ENCODE assay signal across 30 mouse cellular contexts in the genomic region with DNA sequence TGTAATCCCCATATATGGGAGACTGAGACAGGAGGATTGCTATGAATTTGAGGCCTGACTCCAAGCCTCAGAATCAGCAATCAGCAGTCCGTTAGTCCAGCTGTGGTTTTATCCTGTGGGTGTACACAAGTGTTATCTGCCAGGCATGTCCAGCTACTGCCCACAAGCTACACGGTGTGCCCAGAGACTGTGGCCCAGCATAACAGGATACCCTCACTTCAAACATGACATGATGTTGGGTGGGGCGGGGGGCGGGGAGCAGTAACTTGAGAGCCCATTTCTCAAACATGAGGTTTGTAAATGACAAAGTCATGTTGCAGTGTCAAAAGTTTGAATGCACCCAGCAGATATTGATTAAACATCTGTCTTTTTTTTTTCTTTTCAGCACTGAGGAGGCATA. TPM values are rescaled to one million over a fixed set of nuclear protein-coding genes. Genes with fewer than 3 reads are reported as not detected.
DNase-seq lines count a peak whose midpoint lies in the region; ATAC-seq and TF ChIP-seq lines count a peak whose summit lies in the region.
"Had no signal": no experiment of that assay in that cellular context is flagged by ENCODE, and none has a peak within 500 bp of the region (broad histone marks: within the 10 kb centered on the region; RNA-seq: fewer than 3 reads in every experiment).

No protein-coding gene starts in this region.

- 80% methylated on average over 4 of the region's 4 CpGs for WGBS in intestine, postnatal 0 days
- 89% methylated on average over 4 of the region's 4 CpGs for WGBS in intestine, embryonic 16.5 days
- WGBS in liver, embryonic 12.5 days (ENCODE audit: insufficient replicate concordance): 42% methylated on average over 4 of the region's 4 CpGs
- WGBS in liver, embryonic 16.5 days (ENCODE audit: insufficient replicate concordance): 40% methylated on average over 4 of the region's 4 CpGs

- H3K4me3 ChIP-seq in intestine, postnatal 0 days (ENCODE audit: low read depth, low read length): no peak overlapping the region
- H3K4me3 ChIP-seq in intestine, embryonic 16.5 days (ENCODE audit: low read length): no peak overlapping the region
- H3K4me3 ChIP-seq in G1E (ENCODE audit: low read depth, low read length): peak overlapping the region; percentile 18; the same call in 1 of the 2 replicates
- H3K4me3 ChIP-seq in liver, embryonic 12.5 days: no peak overlapping the region
- H3K4me3 ChIP-seq in liver, embryonic 16.5 days (ENCODE audit: low read depth, low read length): no peak overlapping the region
- H3K4me3 ChIP-seq: embryonic facial prominence, embryonic 10.5 days; forebrain, embryonic 10.5 days; gastrocnemius, adult 2 months; hindbrain, embryonic 12.5 days had no signal

- peak overlapping the region; percentile 60 for H3K27ac ChIP-seq in intestine, postnatal 0 days (ENCODE audit: low read depth, low read length)
- H3K27ac ChIP-seq in intestine, embryonic 16.5 days (ENCODE audit: low read length): no peak overlapping the region
- H3K27ac ChIP-seq in liver, embryonic 12.5 days: peak overlapping the region; percentile 89
- H3K27ac ChIP-seq in liver, embryonic 16.5 days (ENCODE audit: low read length): peak overlapping the region; percentile 88
- H3K27ac ChIP-seq: embryonic facial prominence, embryonic 10.5 days; forebrain, embryonic 10.5 days; gastrocnemius, adult 2 months; hindbrain, embryonic 12.5 days had no signal

- ATAC-seq in intestine, postnatal 0 days: no peak
- ATAC-seq in intestine, embryonic 16.5 days: no peak
- 0 out of 2 replicates have a peak, but pooled peaks have one; percentile 18 for ATAC-seq in G1E (ENCODE audit: extremely low read depth, insufficient number of reproducible peaks, low FRiP score, poor library complexity, severe bottlenecking)
- 0 out of 2 replicates have a peak, but pooled peaks have one; percentile 21 for ATAC-seq in liver, embryonic 12.5 days
- 0 out of 2 replicates have a peak, but pooled peaks have one; percentile 10 for ATAC-seq in liver, embryonic 16.5 days (ENCODE audit: low read depth)
- ATAC-seq in monocyte, adult 5-6 weeks (replicated peaks; ENCODE audit: insufficient number of reproducible peaks, low FRiP score, low TSS enrichment, poor library complexity, severe bottlenecking): no peak
- ATAC-seq: activated CD4-positive, CD25-positive, alpha-beta regulatory T cell, adult 4 months; CD4-positive, CD25-positive, alpha-beta regulatory T cell, adult 4 months; forebrain, embryonic 14.5 days; hindbrain, embryonic 16.5 days; Patski had no signal

- H3K9me3 ChIP-seq in intestine, postnatal 0 days (ENCODE audit: control insufficient read depth): no peaks in the 10 kb centered on the region
- H3K9me3 ChIP-seq in intestine, embryonic 16.5 days (ENCODE audit: control insufficient read depth, low read length): no peaks in the 10 kb centered on the region
- no peaks in the 10 kb centered on the region for H3K9me3 ChIP-seq in G1E (replicated peaks)
- no peaks in the 10 kb centered on the region for H3K9me3 ChIP-seq in liver, embryonic 12.5 days (replicated peaks)
- no peaks in the 10 kb centered on the region for H3K9me3 ChIP-seq in liver, embryonic 16.5 days (replicated peaks; ENCODE audit: control insufficient read depth, low read length)
- H3K9me3 ChIP-seq: embryonic facial prominence, embryonic 10.5 days; forebrain, embryonic 10.5 days; hindbrain, embryonic 12.5 days had no signal

- H3K27me3 ChIP-seq in intestine, postnatal 0 days (replicated peaks; ENCODE audit: control insufficient read depth, insufficient read depth, low read length): no peaks in the 10 kb centered on the region
- no peaks in the 10 kb centered on the region for H3K27me3 ChIP-seq in intestine, embryonic 16.5 days (replicated peaks; ENCODE audit: control insufficient read depth, insufficient read depth, low read length)
- no peaks in the 10 kb centered on the region for H3K27me3 ChIP-seq in G1E (ENCODE audit: insufficient read depth, low read length)
- no peaks in the 10 kb centered on the region for H3K27me3 ChIP-seq in liver, embryonic 12.5 days (replicated peaks)
- no peaks in the 10 kb centered on the region for H3K27me3 ChIP-seq in liver, embryonic 16.5 days (ENCODE audit: control insufficient read depth, insufficient read depth, low read depth, low read length)
- H3K27me3 ChIP-seq: hindbrain, embryonic 12.5 days; Patski had no signal

- H3K4me1 ChIP-seq in intestine, postnatal 0 days (replicated peaks; ENCODE audit: control insufficient read depth, insufficient read depth, low read length): no peaks in the 10 kb centered on the region
- H3K4me1 ChIP-seq in intestine, embryonic 16.5 days (ENCODE audit: control insufficient read depth, insufficient read depth, low read length): no peaks in the 10 kb centered on the region
- peaks cover 59% of the 10 kb centered on the region for H3K4me1 ChIP-seq in G1E (ENCODE audit: insufficient read depth, low read depth, low read length)
- peaks cover 59% of the 10 kb centered on the region for H3K4me1 ChIP-seq in liver, embryonic 12.5 days
- H3K4me1 ChIP-seq in liver, embryonic 16.5 days (ENCODE audit: control insufficient read depth, low read depth, low read length): peaks cover 37% of the 10 kb centered on the region
- H3K4me1 ChIP-seq: embryonic facial prominence, embryonic 10.5 days; forebrain, embryonic 10.5 days; hindbrain, embryonic 12.5 days had no signal

- H3K4me2 ChIP-seq in intestine, postnatal 0 days (replicated peaks; ENCODE audit: low read depth): no peak overlapping the region
- H3K4me2 ChIP-seq in intestine, embryonic 16.5 days (ENCODE audit: low read depth, low read length): no peak overlapping the region
- H3K4me2 ChIP-seq in liver, embryonic 12.5 days: peak overlapping the region; percentile 46; the same call in 1 of the 2 replicates
- no peak overlapping the region for H3K4me2 ChIP-seq in liver, embryonic 16.5 days (ENCODE audit: low read depth, low read length)
- H3K4me2 ChIP-seq: hindbrain, embryonic 12.5 days had no signal

- DNase-seq in G1E (ENCODE audit: low spot score): no peak
- no peak for DNase-seq in urinary bladder, postnatal 14 days (ENCODE audit: low spot score)
- DNase-seq in layer of hippocampus, postnatal 14 days (ENCODE audit: low spot score in 2 of 2): no peak
- DNase-seq: adrenal gland, postnatal 14 days; B cell, adult 2 months; cerebellum, adult 18-20 months; cerebellum, adult 9-11 months; cerebellum, postnatal 36 days; gastrocnemius, adult 2 months; gastrocnemius, postnatal 25 days; heart, postnatal 10 days; heart, postnatal 4 days had no signal

- H3K9ac ChIP-seq in intestine, postnatal 0 days (ENCODE audit: low read depth, low read length): no peak overlapping the region
- H3K9ac ChIP-seq in intestine, embryonic 16.5 days (ENCODE audit: low read depth, low read length): no peak overlapping the region
- peak overlapping the region; percentile 59 for H3K9ac ChIP-seq in liver, embryonic 12.5 days
- no peak overlapping the region for H3K9ac ChIP-seq in liver, embryonic 16.5 days (ENCODE audit: low read depth, low read length)
- H3K9ac ChIP-seq: hindbrain, embryonic 12.5 days had no signal

- peaks cover 37% of the 10 kb centered on the region for H3K36me3 ChIP-seq in intestine, postnatal 0 days (ENCODE audit: control insufficient read depth, insufficient read depth)
- peaks cover 10% of the 10 kb centered on the region; the same call in 1 of the 2 replicates for H3K36me3 ChIP-seq in intestine, embryonic 16.5 days (ENCODE audit: control insufficient read depth, insufficient read depth, low read length)
- peaks cover 90% of the 10 kb centered on the region for H3K36me3 ChIP-seq in G1E (replicated peaks)
- peaks cover 78% of the 10 kb centered on the region for H3K36me3 ChIP-seq in liver, embryonic 12.5 days
- peaks cover 25% of the 10 kb centered on the region for H3K36me3 ChIP-seq in liver, embryonic 16.5 days (ENCODE audit: control insufficient read depth, insufficient read depth)

- no peak for TF ChIP-seq CTCF in intestine, postnatal 0 days (IDR thresholded peaks at IDR 0.05; ENCODE audit: low read depth)
- no peak for TF ChIP-seq CTCF in G1E (IDR thresholded peaks at IDR 0.05; ENCODE audit: low read depth, low read length)

RNA-seq across cellular contexts. Expression of a gene that starts 9.7 kb away (rescaled TPM):
- polyA plus RNA-seq in intestine, postnatal 0 days (2015; fragmentation: Nextera tagmentation; extraction: Ambion mirVana): 81.1 and 82.0 TPM in 2 replicates
- 61.0 and 61.8 TPM in 2 replicates for polyA plus RNA-seq in intestine, embryonic 16.5 days (2015; fragmentation: Nextera tagmentation; extraction: Ambion mirVana)
- total RNA-seq in G1E (2014; fragmentation: Nextera tagmentation): 61.9 and 65.6 TPM in 2 replicates
- total RNA-seq in G1E (2017): 66.7 and 71.6 TPM in 2 replicates
- 116 and 139 TPM in 2 replicates for polyA plus RNA-seq in G1E (2012)
- 86.3 and 88.9 TPM in 2 replicates for polyA plus RNA-seq in liver, embryonic 12.5 days (2016; fragmentation: Nextera tagmentation; extraction: Ambion mirVana)
- 62.1 and 67.1 TPM in 2 replicates for polyA plus RNA-seq in liver, embryonic 16.5 days (2015; fragmentation: Nextera tagmentation; extraction: Ambion mirVana)
- 35.1 to 55.6 TPM (median 38.7 TPM) in 3 replicates for total RNA-seq in monocyte, adult 5-6 weeks (2017)
- total RNA-seq in layer of hippocampus, postnatal 14 days (2021): 10 to 100 TPM; 75.6 to 77.4 TPM

RNA-seq across cellular contexts. Expression of a gene that starts 21.6 kb away (rescaled TPM):
- 1.1 and 1.5 TPM in 2 replicates for polyA plus RNA-seq in intestine, postnatal 0 days (2015; fragmentation: Nextera tagmentation; extraction: Ambion mirVana)
- not detected in 2 replicates for polyA plus RNA-seq in intestine, embryonic 16.5 days (2015; fragmentation: Nextera tagmentation; extraction: Ambion mirVana)
- total RNA-seq in G1E (2014; fragmentation: Nextera tagmentation) (not detected in 2 replicates), G1E (2017) (not detected in 2 replicates)
- polyA plus RNA-seq in G1E (2012): not detected in 2 replicates
- not detected in 2 replicates for polyA plus RNA-seq in liver, embryonic 12.5 days (2016; fragmentation: Nextera tagmentation; extraction: Ambion mirVana)
- polyA plus RNA-seq in liver, embryonic 16.5 days (2015; fragmentation: Nextera tagmentation; extraction: Ambion mirVana): not detected in 2 replicates
- not detected in 3 replicates for total RNA-seq in monocyte, adult 5-6 weeks (2017)
- total RNA-seq in layer of hippocampus, postnatal 14 days (2021): not detected
- total RNA-seq: adrenal gland, adult 18-20 months; adrenal gland, postnatal 14 days; gastrocnemius, adult 2 months; gastrocnemius, postnatal 25 days; granulocyte monocyte progenitor cell, adult 5-6 weeks; heart, postnatal 10 days; heart, postnatal 4 days; MEL had no signal
- polyA plus RNA-seq: activated CD4-positive, CD25-positive, alpha-beta regulatory T cell, adult 4 months; CD4-positive, CD25-positive, alpha-beta regulatory T cell, adult 4 months; embryonic facial prominence, embryonic 10.5 days; erythroblast, embryonic 14.5 days; heart, embryonic 14.5 days; hindbrain, embryonic 12.5 days; Patski had no signal

RNA-seq across cellular contexts. Expression of a gene that starts 34.1 kb away (rescaled TPM):
- polyA plus RNA-seq in intestine, postnatal 0 days (2015; fragmentation: Nextera tagmentation; extraction: Ambion mirVana): 48.7 and 55.3 TPM in 2 replicates
- 10.6 and 10.7 TPM in 2 replicates for polyA plus RNA-seq in intestine, embryonic 16.5 days (2015; fragmentation: Nextera tagmentation; extraction: Ambion mirVana)
- total RNA-seq in G1E (2014; fragmentation: Nextera tagmentation): 9.2 and 11.7 TPM in 2 replicates
- total RNA-seq in G1E (2017): 9.0 and 9.5 TPM in 2 replicates
- polyA plus RNA-seq in G1E (2012): 0.47 and 0.82 TPM in 2 replicates
- polyA plus RNA-seq in liver, embryonic 12.5 days (2016; fragmentation: Nextera tagmentation; extraction: Ambion mirVana): 1.5 and 1.7 TPM in 2 replicates
- polyA plus RNA-seq in liver, embryonic 16.5 days (2015; fragmentation: Nextera tagmentation; extraction: Ambion mirVana): 3.2 and 3.6 TPM in 2 replicates
- 90.1 to 135 TPM (median 123 TPM) in 3 replicates for total RNA-seq in monocyte, adult 5-6 weeks (2017)
- total RNA-seq in layer of hippocampus, postnatal 14 days (2021): 10 to 100 TPM; 36.7 to 39.9 TPM

RNA-seq across cellular contexts. Expression of a gene that starts 57.7 kb away (rescaled TPM):
- polyA plus RNA-seq in intestine, postnatal 0 days (2015; fragmentation: Nextera tagmentation; extraction: Ambion mirVana): 158 and 165 TPM in 2 replicates
- polyA plus RNA-seq in intestine, embryonic 16.5 days (2015; fragmentation: Nextera tagmentation; extraction: Ambion mirVana): 191 and 194 TPM in 2 replicates
- total RNA-seq in G1E (2014; fragmentation: Nextera tagmentation) (not detected in 2 replicates), G1E (2017) (not detected in 2 replicates)
- polyA plus RNA-seq in G1E (2012): not detected in 2 replicates
- polyA plus RNA-seq in liver, embryonic 12.5 days (2016; fragmentation: Nextera tagmentation; extraction: Ambion mirVana): 3.0 and 3.8 TPM in 2 replicates
- polyA plus RNA-seq in liver, embryonic 16.5 days (2015; fragmentation: Nextera tagmentation; extraction: Ambion mirVana): 3.1 and 5.1 TPM in 2 replicates
- not detected in 3 replicates for total RNA-seq in monocyte, adult 5-6 weeks (2017)
- total RNA-seq in layer of hippocampus, postnatal 14 days (2021): 1,000 to 10,000 TPM; 1,351 to 1,429 TPM
- total RNA-seq: granulocyte monocyte progenitor cell, adult 5-6 weeks; MEL had no signal
- polyA plus RNA-seq: activated CD4-positive, CD25-positive, alpha-beta regulatory T cell, adult 4 months; CD4-positive, CD25-positive, alpha-beta regulatory T cell, adult 4 months; erythroblast, embryonic 14.5 days; Patski had no signal

Comparison
In these comparisons a context has a peak if more than half of its experiments do, and no peak if none do; other contexts are left out.
1. ATAC-seq: peak in G1E (single experiment), liver, embryonic 12.5 days (single experiment) and liver, embryonic 16.5 days (single experiment); none in intestine, postnatal 0 days (single experiment), intestine, embryonic 16.5 days (single experiment) and monocyte, adult 5-6 weeks (single experiment).